Mouse (Mus musculus): ENCODE data around the gene Clasp1. TPM values are rescaled to one million over a fixed set of nuclear protein-coding genes. Genes with fewer than 3 reads are reported as not detected.

Clasp1 gene
- polyA plus RNA-seq, 1 experiment = 160 TPM

DNA sequence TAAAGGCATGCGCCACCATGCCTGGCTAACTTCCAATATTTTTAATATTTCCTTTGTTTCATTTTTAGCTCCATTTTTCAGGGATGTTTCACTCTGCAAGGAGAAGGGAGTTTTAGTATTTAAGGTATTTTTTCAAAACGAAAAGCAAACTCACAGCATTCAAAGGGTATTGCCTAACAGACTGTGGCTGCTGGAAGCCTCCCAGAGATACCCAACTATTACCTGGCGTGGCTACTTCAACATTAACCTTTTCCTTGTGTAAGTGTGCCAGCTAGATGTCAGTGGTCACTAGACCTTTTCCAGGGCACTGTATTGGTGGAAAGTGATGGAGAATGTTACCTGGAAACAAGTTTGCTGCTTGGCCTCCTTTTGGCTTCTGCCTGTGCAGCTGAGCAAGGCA lies 164.6 kb downstream of the Clasp1 start:
- 86% methylated on average over 3 of the region's 3 CpGs for WGBS
- Histone ChIP-seq H3K4me1 (ENCODE audit: control insufficient read depth, insufficient read depth, low read length) (no peaks in the 10 kb centered on the region), H3K27ac (ENCODE audit: insufficient read depth, low read depth, low read length) (no peak overlapping the region), H3K4me3 (ENCODE audit: insufficient read depth, low read depth, low read length) (no peak overlapping the region)
- no peak for TF ChIP-seq CTCF (IDR thresholded peaks at IDR 0.05; ENCODE audit: insufficient read depth, low read depth, low read length)
- TF ChIP-seq POLR2A (IDR thresholded peaks at IDR 0.05; ENCODE audit: insufficient read depth, low read depth, low read length) = no peak

DNA sequence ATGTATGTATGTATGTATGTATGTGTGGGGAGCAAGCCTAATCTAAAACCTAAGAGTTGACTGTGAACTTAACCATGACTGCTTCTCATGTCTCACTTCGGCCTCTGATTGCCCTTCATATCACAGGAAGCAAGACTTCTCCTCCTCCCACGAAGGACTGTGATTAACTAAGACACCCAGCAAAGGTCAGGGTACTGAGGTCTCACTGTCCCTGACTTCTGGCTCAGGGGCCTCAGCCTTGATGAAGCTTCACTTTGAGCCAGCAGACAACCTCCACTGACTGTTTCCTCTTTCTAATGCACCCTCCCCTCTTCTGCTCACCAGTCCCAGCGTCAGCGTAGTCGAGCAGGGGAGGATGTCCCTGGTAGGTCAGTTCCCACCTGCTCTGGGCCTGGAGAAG lies 166.1 kb downstream of the Clasp1 start:
- TF ChIP-seq CTCF (IDR thresholded peaks at IDR 0.05; ENCODE audit: insufficient read depth, low read depth, low read length) = no peak
- no peak for TF ChIP-seq POLR2A (IDR thresholded peaks at IDR 0.05; ENCODE audit: insufficient read depth, low read depth, low read length)
- WGBS = 93% methylated on average over 5 of the region's 5 CpGs
- H3K4me3 ChIP-seq (ENCODE audit: insufficient read depth, low read depth, low read length) = no peak overlapping the region

DNA sequence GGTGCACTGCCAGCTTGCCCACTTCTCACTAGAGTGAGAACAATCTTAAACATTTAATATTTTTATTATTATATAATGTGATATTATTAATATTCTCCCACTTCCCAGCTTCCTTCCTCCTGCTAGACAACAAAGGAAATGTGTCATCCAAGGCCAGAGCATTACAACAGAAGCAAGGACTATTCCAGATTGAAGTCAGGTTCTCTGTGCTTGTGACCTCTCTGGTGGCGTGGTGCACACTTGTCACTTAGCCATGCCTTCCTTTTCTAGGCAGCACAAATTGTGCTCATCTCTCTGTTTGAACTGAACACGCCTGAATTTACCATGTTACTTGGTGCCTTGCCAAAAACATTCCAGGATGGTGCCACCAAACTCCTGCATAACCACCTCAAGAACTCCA lies 170.9 kb downstream of the Clasp1 start:
- Histone ChIP-seq H3K27ac (ENCODE audit: insufficient read depth, low read depth, low read length) (no peak overlapping the region), H3K4me1 (ENCODE audit: control insufficient read depth, insufficient read depth, low read length) (no peaks in the 10 kb centered on the region), H3K4me3 (ENCODE audit: insufficient read depth, low read depth, low read length) (no peak overlapping the region)
- WGBS = 93% methylated on average over 2 of the region's 2 CpGs
- no peak for TF ChIP-seq CTCF (IDR thresholded peaks at IDR 0.05; ENCODE audit: insufficient read depth, low read depth, low read length)
- TF ChIP-seq POLR2A (IDR thresholded peaks at IDR 0.05; ENCODE audit: insufficient read depth, low read depth, low read length) = no peak

More for the DNA sequence above, 166.1 kb downstream of the Clasp1 start:
- Histone ChIP-seq H3K27ac (ENCODE audit: insufficient read depth, low read depth, low read length) (no peak overlapping the region), H3K4me1 (ENCODE audit: control insufficient read depth, insufficient read depth, low read length) (no peaks in the 10 kb centered on the region)

DNA sequence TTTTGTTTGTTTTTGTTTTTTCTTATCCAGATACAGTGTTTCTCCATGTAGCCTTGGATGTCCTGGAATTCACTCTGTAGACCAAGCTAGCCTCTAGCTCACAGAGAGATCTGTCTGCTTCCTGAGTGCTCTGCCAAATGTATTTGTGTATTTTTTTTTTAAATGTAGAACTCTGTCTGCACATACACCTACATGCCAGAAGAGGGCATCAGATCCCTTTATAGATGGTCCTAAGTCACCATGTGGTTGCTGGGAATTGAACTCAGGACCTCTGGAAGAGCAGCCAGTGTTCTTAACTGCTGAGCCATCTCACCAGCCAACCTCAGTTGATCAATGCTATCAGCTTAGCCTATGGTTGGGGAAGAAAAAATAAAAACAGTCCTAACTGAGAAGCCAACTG lies 175.7 kb downstream of the Clasp1 start:
- H3K4me1 ChIP-seq (ENCODE audit: control insufficient read depth, insufficient read depth, low read length) = no peaks in the 10 kb centered on the region
- H3K27ac ChIP-seq (ENCODE audit: insufficient read depth, low read depth, low read length) = no peak overlapping the region
- TF ChIP-seq CTCF (IDR thresholded peaks at IDR 0.05; ENCODE audit: insufficient read depth, low read depth, low read length) = no peak
- TF ChIP-seq POLR2A (IDR thresholded peaks at IDR 0.05; ENCODE audit: insufficient read depth, low read depth, low read length) = no peak
- H3K4me3 ChIP-seq (ENCODE audit: insufficient read depth, low read depth, low read length) = no peak overlapping the region

DNA sequence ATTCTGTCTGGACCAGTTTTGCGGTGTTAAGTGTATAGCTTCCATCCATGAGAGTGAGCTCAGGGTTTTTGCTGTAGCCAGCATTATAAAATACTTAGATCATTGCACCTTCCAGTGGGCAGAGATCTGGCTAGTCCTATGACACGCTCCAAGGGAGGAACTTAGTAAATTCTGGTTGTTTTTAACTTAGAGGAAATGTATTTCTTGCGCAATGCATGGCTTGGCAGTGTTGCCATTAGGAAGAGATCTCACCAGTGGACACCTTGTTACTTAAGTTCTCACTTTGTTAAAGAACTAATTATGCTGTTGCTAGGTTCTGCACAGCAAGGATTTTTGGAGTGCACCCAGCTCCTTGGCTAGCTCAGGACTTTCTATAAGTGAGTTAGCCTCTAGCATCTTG lies 178.8 kb downstream of the Clasp1 start:
- no peak for TF ChIP-seq CTCF (IDR thresholded peaks at IDR 0.05; ENCODE audit: insufficient read depth, low read depth, low read length)
- TF ChIP-seq POLR2A (IDR thresholded peaks at IDR 0.05; ENCODE audit: insufficient read depth, low read depth, low read length) = no peak
- H3K4me3 ChIP-seq (ENCODE audit: insufficient read depth, low read depth, low read length) = no peak overlapping the region
- H3K4me1 ChIP-seq (ENCODE audit: control insufficient read depth, insufficient read depth, low read length) = no peaks in the 10 kb centered on the region
- 96% methylated on average over 3 of the region's 3 CpGs for WGBS
- H3K27ac ChIP-seq (ENCODE audit: insufficient read depth, low read depth, low read length) = no peak overlapping the region

DNA sequence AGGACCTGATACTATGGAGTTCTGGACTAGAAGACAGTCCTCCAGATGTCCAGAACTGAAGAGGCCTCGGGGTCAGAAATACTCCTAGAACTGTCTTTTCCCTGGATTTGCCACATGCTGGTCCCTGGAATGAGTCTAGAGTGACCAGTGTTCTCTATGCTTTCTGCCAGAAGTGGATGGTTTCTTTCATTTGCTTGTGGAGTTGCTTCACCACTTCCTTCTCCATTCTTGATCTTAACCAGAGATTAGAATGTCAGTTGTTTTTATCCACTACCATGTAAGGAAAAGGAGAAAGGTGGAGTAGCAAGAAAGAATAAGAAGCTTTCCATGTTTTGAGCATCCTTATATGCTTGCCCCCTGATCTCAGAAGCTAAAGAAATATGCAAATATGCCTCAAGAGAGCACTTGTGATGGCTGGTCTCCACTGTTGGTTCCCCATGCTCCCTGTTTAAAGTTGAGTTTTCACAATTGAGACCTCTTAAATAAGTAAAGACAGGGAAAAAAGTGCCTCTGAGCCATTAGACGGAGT lies 191.4 kb downstream of the Clasp1 start:
- no peaks in the 10 kb centered on the region for H3K4me1 ChIP-seq (ENCODE audit: control insufficient read depth, insufficient read depth, low read length)
- WGBS = 90% methylated on average over 2 of the region's 2 CpGs
- no peak for TF ChIP-seq CTCF (IDR thresholded peaks at IDR 0.05; ENCODE audit: insufficient read depth, low read depth, low read length)
- TF ChIP-seq POLR2A (IDR thresholded peaks at IDR 0.05; ENCODE audit: insufficient read depth, low read depth, low read length) = no peak
- H3K4me3 ChIP-seq (ENCODE audit: insufficient read depth, low read depth, low read length) = no peak overlapping the region
- H3K27ac ChIP-seq (ENCODE audit: insufficient read depth, low read depth, low read length) = no peak overlapping the region

DNA sequence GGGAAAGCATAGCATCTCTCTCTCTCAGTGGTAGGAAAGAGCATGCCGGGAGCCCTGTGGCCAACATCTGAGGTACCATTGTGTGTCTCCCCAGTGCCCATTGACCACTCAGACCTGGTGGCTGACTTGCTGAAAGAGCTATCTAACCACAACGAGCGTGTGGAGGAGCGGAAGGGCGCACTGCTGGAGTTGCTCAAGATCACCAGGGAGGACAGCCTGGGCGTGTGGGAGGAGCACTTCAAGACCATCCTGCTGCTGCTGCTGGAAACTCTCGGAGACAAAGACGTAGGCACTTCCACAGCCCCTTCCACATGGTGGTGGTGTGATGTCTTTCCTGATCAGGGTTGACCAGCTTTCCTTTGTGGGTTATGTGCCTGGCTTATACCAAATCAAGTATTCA lies 192.3 kb downstream of the Clasp1 start:
- 85% methylated on average over 8 of the region's 8 CpGs for WGBS
- Histone ChIP-seq H3K27ac (ENCODE audit: insufficient read depth, low read depth, low read length) (no peak overlapping the region), H3K4me3 (ENCODE audit: insufficient read depth, low read depth, low read length) (no peak overlapping the region), H3K4me1 (ENCODE audit: control insufficient read depth, insufficient read depth, low read length) (no peaks in the 10 kb centered on the region)
- TF ChIP-seq POLR2A (IDR thresholded peaks at IDR 0.05; ENCODE audit: insufficient read depth, low read depth, low read length) (no peak), CTCF (IDR thresholded peaks at IDR 0.05; ENCODE audit: insufficient read depth, low read depth, low read length) (no peak)

DNA sequence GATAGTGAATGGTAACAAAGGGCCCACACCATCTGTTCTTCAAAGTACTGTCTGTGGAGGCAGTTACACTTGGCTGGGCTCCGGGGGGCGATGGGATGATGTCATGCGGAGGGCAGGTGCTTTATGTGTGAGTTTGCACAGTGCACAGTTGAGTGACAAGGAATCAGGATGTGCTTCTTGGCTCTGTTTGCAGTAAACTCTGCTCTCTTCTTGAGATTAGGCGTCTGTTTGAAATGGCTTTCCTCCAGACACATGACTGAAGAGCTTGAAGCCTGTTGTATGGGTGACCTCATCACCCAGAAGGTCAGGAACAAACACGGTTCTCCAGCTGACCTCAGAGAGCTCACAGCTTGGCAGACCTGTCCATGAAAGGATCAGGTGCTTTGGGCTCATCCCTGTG lies 200.9 kb downstream of the Clasp1 start:
- TF ChIP-seq POLR2A (IDR thresholded peaks at IDR 0.05; ENCODE audit: insufficient read depth, low read depth, low read length) = no peak
- TF ChIP-seq CTCF (IDR thresholded peaks at IDR 0.05; ENCODE audit: insufficient read depth, low read depth, low read length) = no peak
- 74% methylated on average over 5 of the region's 5 CpGs for WGBS
- H3K4me3 ChIP-seq (ENCODE audit: insufficient read depth, low read depth, low read length) = no peak overlapping the region
- H3K27ac ChIP-seq (ENCODE audit: insufficient read depth, low read depth, low read length) = no peak overlapping the region
- H3K4me1 ChIP-seq (ENCODE audit: control insufficient read depth, insufficient read depth, low read length) = no peaks in the 10 kb centered on the region

DNA sequence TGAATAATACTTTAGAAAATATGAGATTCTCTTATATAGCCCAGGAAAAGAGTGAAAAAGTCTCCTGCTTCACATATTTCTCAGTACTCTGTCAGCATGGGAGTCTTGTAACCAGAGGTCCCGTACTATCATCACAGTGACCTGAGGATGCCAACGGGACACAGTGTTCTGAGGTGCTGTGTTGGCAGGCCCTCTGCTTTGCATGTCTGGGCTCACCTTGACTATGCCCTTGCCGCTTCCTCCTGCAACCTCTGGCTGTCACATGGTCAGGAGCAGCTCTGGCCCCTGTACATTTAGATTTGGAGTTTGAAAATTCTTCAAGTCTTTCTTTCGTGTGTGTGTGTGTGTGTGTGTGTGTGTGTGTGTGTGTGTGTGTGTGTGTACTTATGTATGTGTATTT lies 204.1 kb downstream of the Clasp1 start:
- no peak for TF ChIP-seq CTCF (IDR thresholded peaks at IDR 0.05; ENCODE audit: insufficient read depth, low read depth, low read length)
- WGBS = 92% methylated on average over 4 of the region's 4 CpGs
- Histone ChIP-seq H3K4me3 (ENCODE audit: insufficient read depth, low read depth, low read length) (no peak overlapping the region), H3K4me1 (ENCODE audit: control insufficient read depth, insufficient read depth, low read length) (no peaks in the 10 kb centered on the region), H3K27ac (ENCODE audit: insufficient read depth, low read depth, low read length) (no peak overlapping the region)

DNA sequence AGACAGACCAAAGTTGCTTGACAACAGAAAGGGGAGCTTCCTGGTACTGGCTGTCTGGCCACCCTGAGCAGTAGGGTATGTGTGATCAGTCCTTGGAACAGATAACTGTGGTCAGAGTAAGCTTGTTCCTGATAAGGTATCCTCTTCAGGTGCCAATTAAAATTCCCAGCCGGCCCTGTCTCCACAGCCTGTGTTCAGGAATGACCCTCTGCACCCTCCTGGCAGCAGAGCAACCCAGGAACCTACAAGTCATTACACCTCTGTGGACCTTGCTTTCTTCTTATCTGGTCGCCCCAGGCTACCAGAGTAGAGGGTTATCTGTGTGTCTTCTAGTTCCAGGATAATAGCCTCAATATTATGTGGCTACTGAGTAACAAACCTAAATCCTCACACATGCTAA lies 206.5 kb downstream of the Clasp1 start:
- H3K4me3 ChIP-seq (ENCODE audit: insufficient read depth, low read depth, low read length) = no peak overlapping the region
- no peak overlapping the region for H3K27ac ChIP-seq (ENCODE audit: insufficient read depth, low read depth, low read length)
- TF ChIP-seq POLR2A (IDR thresholded peaks at IDR 0.05; ENCODE audit: insufficient read depth, low read depth, low read length) (no peak), CTCF (IDR thresholded peaks at IDR 0.05; ENCODE audit: insufficient read depth, low read depth, low read length) (no peak)
- H3K4me1 ChIP-seq (ENCODE audit: control insufficient read depth, insufficient read depth, low read length) = no peaks in the 10 kb centered on the region
- WGBS = 94% methylated on average over 2 of the region's 2 CpGs

Measured in olfactory bulb, adult 2 months (tissue).